Mouse (Mus musculus): Measurements from ENCODE around the gene Rab13.

GRCm38 (mm10) chr3:90241251-90241650 is 27.8 kb downstream of the Rab13 start:
- TF ChIP-seq CTCF (IDR thresholded peaks at IDR 0.05; ENCODE audit: low read depth) (no peak), EP300 (IDR thresholded peaks at IDR 0.05; ENCODE audit: low read depth) (no peak)

Data from liver, embryonic 14.5 days (tissue).